Mouse (Mus musculus) left cerebral cortex, postnatal 14 days (tissue): ENCODE results near the gene Arid1b. TPM values are rescaled to one million over a fixed set of nuclear protein-coding genes. Genes with fewer than 3 reads are reported as not detected.

Experiments
- DNase-seq, 2 experiments: peaks; one replicate each; pipeline ENCODE4 v3.0.0; 2021 to 2022; ENCODE audit warnings: low spot score in 2 of 2, mixed read lengths in 1 of 2
- intact Hi-C: fragments of 180-260 bp; cut with DNase I; formaldehyde crosslinking; loops from one replicate; pipeline ENCODE4 v1.15.1; 2025
- total RNA-seq, 2 experiments: library from RNA; stranded (reverse); gene quantifications; 2 replicates each; pipeline ENCODE4 v1.2.3; 2021

Arid1b gene
- total RNA-seq, 2 experiments from 2014 or later = 77.7 to 79.6 TPM

GRCm38 (mm10) chr17:5298891-5299559, 304.9 kb downstream of the Arid1b start:
- DNase-seq = no peak
- intact Hi-C loops = no loop called here

DNA sequence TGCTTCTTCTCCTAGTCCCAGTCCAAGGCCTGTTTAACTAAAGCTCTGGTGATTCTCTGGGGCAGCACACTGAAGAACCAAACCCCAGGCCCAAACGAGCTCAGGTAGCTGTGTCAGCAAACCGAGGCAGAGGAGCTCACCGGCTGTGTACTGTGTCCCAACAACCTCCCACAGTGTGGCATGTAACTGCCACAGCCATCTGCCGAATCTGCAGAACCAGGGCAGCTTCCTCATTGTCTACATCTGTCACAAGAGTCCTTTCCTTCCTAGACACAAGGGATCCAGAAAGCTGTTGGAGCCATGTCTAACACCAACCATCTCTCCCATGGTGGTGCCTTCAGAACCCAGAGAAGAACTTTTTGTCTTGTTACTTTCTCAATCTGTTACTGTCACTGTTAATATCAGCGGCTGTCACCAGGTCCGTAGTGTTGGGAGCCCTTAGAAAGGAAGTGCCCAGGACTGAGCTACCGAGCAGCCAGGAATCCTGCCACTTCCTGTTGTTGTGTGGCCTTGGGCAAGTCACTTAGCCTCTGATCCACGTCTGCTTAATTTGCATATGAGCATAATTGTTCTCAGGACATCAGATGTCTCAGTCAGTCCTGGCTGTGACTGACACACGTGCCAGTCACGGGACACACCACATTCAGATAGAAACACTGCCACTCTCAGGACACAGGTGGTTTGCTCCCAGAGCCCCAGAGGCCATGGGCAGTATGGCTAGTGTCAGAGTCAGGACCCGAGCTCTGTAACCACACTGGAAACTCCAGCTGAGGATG, 309.0 kb downstream of the Arid1b start:
- intact Hi-C loops = no loop called here
- no peak for DNase-seq

- intact Hi-C loops = no loop called here
- DNase-seq = no peak
These were observed 311.8 kb downstream of the Arid1b start for GRCm38 (mm10) chr17:5305783-5306477.

DNA sequence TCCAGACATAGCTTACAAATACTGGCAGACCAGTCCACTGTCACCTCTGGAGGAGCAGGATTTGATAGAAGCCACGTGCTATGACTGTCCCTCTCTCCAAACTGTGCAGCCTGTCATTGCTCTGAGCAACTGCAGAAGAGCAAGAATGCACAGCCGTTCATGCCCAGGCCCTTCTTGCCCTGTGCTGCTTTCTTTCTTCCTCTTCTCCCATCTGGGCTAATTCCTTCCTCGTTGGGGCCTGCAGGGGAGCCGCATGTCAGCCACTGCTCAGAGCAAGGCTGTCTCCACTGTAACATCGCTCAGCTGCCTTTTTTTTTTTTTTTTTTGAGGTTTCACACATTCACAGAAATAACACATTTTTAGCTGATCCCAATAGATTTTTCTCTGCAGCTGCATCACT, 315.8 kb downstream of the Arid1b start:
- no peak for DNase-seq
- intact Hi-C loops = no loop called here

GRCm38 (mm10) chr17:5310425-5310888, 316.3 kb downstream of the Arid1b start:
- intact Hi-C loops = no loop called here
- peak; percentile 47 to 50 for DNase-seq

DNA sequence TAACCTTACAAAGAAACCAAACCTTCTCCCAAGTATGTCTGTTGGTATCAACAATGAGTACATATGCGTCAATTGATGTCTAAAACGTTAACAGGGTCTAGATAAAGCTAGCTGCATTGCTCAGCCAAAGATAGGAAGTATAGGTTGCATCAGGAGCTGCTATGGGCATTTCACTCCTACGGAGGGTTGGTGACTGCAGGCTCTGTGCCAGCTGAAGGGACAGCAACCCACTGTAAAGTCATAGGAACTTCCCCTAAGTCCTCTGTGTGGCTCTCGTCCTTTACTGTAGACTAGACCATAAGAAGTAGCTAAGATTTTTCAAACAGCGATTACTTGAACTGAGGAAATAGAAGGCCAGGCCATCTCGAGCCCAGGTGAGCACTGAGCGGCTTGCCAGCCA, 316.9 kb downstream of the Arid1b start:
- intact Hi-C loops = no loop called here
- no peak for DNase-seq

- DNase-seq = no peak
- intact Hi-C loops = no loop called here
These were observed 318.2 kb downstream of the Arid1b start for GRCm38 (mm10) chr17:5312307-5312706.

- DNase-seq = no peak
- intact Hi-C loops = no loop called here
These were observed 320.6 kb downstream of the Arid1b start for GRCm38 (mm10) chr17:5314735-5315134.

GRCm38 (mm10) chr17:5316489-5316888, 322.4 kb downstream of the Arid1b start:
- intact Hi-C loops = no loop called here

DNA sequence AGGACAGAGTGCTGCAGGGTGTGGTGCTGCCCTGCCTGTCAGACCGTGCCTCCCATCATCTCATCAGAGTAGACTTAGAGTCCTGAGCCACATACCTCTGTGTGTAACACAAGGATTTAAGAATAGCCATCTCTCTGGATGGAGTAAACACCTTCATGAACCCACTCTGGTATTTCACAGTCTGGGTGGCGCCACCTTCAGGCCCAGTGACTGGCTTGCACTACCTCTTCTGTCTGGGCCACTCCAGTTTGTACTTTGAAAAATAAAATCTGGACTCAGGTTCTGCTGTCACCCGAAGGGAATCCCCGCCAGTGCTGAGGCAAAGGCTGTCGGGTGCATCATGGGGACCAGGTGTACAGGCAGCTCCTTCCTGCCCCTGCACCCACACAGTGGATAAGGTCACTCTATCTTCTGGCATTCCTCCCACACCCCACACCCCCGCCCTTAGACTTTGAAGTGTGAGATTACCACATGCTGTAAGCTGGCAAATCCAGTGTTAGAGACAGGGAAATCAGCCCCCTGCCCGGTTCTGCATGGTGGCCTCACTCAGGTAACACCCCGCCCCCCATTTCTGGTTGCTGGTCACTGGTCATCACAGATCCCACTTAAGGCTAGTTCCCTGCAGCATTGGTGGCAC, 327.6 kb downstream of the Arid1b start:
- peak in 1 of 2 experiments; percentile 38 for DNase-seq
- intact Hi-C loops = no loop called here

More at GRCm38 (mm10) chr17:5316489-5316888, 322.4 kb downstream of the Arid1b start:
- DNase-seq = no peak

DNA sequence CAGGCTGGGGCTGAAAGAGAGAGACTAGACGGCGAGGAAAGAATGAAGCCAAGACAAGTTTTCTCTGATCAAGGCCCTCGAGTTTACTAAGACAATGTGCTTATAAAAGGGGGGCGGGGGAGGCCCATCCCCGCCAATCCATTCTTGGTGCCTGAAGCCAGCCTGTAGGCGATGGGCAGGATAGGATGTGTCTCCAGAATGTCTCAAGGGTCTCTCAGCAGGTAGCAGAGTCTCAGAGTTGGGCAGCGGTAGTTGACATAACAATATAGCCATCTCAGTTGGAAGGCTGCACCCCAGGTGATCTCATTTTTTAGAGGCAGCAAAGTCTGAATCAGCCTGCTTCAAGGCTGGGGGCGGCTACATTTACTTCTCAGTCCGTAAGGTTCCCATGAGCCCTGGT, 328.5 kb downstream of the Arid1b start:
- DNase-seq = no peak
- intact Hi-C loops = no loop called here

- intact Hi-C loops = no loop called here
- no peak for DNase-seq
These were observed 329.6 kb downstream of the Arid1b start for GRCm38 (mm10) chr17:5323746-5324145.

DNA sequence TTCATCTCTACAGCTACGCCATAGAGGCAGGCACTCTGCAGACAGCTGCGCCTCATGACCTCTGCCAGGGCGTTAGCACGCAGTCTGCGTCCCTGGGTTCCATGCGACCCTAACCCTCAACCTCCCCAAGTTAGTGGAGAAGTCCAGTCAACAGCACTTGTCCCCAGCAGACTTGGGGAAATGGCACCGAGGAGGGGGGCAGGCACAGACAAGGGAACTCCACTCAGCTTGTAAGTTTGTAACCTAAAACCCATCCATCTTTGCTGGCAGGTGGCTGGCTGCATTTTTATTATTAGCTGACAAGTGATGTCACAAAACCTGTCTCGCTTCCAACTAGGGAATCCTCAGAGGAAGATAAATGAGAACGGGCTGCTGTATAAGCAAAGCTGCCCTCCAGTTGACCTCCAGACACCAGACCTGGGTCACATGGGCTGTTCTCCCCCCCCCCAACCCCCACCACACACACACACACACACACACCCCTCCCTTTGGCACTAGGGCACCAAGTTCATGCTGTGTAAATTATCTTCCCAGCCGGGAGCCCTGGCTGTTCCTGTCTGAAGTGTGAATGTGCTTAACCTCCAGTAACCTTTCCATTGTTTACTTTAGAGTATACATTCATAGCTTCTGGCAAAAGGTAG, 330.2 kb downstream of the Arid1b start:
- no peak for DNase-seq
- intact Hi-C loops = no loop called here

- intact Hi-C loops = no loop called here
These were observed 332.6 kb downstream of the Arid1b start for GRCm38 (mm10) chr17:5326689-5327088.

GRCm38 (mm10) chr17:5327480-5328180, 333.5 kb downstream of the Arid1b start:
- peak in 1 of 2 experiments; percentile 42 for DNase-seq
- intact Hi-C loops = no loop called here

More at GRCm38 (mm10) chr17:5326689-5327088, 332.6 kb downstream of the Arid1b start:
- DNase-seq = no peak

GRCm38 (mm10) chr17:5329478-5329877, 335.3 kb downstream of the Arid1b start:
- peak; percentile 34 to 62 for DNase-seq
- intact Hi-C loops = no loop called here

DNA sequence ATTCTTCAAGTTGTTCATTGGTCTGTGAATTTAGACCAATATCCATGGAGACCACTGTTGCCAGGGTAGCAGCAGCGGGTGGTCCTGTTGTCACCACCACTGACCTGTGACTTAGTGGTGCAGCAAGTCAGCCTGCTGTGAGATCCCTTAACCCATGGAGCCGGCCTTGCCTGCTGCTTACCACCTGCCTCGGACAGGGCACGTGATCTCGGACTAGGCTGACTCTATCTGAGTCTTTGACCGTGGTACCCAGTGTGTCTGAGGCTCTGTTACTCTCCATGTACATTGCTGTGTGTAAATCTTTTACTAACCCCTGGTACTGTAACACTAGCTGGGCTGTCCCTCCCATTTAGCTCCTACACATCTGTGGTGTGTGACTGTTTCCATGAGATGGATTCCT, 335.9 kb downstream of the Arid1b start:
- intact Hi-C loops = loop anchor here (5.0 kb wide), 2 partner anchors 67 to 78 kb away; no protein-coding TSS in a partner anchor

DNA sequence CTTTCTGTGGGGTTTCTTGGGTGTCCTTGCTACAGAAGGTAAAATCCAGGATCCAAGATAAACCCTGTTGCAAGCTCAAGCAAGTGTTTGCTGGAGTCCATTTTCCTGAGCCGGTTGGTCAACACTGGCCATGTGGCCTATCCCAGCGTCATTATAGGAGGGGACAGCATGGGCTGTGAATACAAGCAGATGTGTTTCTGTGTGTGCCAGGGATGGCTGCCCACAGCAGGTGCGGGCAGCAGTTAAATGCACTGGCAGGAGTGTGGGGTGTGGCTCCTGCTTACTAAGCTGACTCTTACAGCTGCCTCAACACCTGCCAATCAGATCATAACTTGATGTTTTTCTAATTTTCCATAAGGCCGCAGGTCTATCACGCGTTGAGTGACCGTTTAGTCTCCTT, 336.5 kb downstream of the Arid1b start:
- no peak for DNase-seq
- intact Hi-C loops = loop anchor here (5.0 kb wide), 2 partner anchors 67 to 78 kb away; no protein-coding TSS in a partner anchor

More for the DNA sequence above, 335.9 kb downstream of the Arid1b start:
- no peak for DNase-seq
